Comparison of ENCODE assay signal across 8 mouse cellular contexts in the genomic region with DNA sequence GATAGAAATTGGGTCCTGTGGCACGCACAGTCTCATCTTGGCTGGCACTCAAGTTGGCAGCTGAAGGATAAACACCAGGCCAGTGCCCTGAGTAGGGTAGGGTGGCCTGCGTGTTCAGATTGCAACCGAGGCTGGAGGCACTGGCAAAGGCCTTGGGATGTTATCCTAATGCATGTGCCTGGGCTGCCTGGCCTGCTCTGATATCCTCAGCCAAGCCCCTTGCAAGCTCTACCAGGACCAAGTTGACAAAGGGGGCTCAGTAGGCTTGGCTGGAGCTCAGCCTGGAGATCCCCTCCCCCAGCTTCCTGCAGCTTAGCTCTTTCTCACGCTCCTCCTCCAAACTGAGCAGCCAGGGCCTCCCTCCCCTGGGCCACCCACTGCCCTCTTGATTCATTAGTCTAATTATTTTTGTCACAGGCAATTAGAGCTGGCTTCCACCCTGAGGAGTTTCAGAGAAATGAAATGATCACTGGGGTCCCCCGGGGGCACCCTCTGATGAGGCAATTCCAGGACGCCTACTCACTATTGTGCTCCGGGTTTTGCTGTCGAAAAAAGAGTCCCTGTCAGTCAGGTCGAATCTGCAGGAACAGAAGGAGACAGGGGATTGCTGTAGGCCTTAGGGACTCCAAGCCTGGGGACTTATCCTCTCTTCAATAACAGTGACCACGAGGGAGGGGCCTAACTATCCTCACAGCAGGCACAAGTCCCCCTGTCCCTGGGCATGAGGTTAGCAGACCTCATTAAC.
DNase-seq lines count a peak whose midpoint lies in the region; ATAC-seq lines count a peak whose summit lies in the region.

No protein-coding gene starts in this region.

- peak; percentile 95 for ATAC-seq in forebrain, embryonic 16.5 days
- ATAC-seq in hindbrain, embryonic 12.5 days (ENCODE audit: low FRiP score), result peak; percentile 93
- peak; percentile 83 for ATAC-seq in lung, embryonic 15.5 days (ENCODE audit: borderline replicate concordance, extremely low read depth, low FRiP score, low TSS enrichment)

- H3K4me2 ChIP-seq in forebrain, embryonic 16.5 days (ENCODE audit: low read length), result no peak overlapping the region; the same call in 1 of the 2 replicates
- 0 out of 2 replicates have a peak overlapping the region, but pooled peaks have one; percentile 6 for H3K4me2 ChIP-seq in hindbrain, embryonic 12.5 days (replicated peaks)
- H3K4me2 ChIP-seq in lung, embryonic 15.5 days, result no peak overlapping the region

- H3K36me3 ChIP-seq in forebrain, embryonic 16.5 days (ENCODE audit: control insufficient read depth, insufficient read depth), result no peaks in the 10 kb centered on the region
- no peaks in the 10 kb centered on the region for H3K36me3 ChIP-seq in hindbrain, embryonic 12.5 days
- H3K36me3 ChIP-seq in lung, embryonic 15.5 days, result 0 out of 2 replicates have a peak, but pooled peaks cover 10% of the 10 kb centered on the region

- peak overlapping the region; percentile 33; the same call in 1 of the 2 replicates for H3K27ac ChIP-seq in forebrain, embryonic 16.5 days (ENCODE audit: low read length)
- peak overlapping the region; percentile 88 for H3K27ac ChIP-seq in hindbrain, embryonic 12.5 days
- peak overlapping the region; percentile 74 for H3K27ac ChIP-seq in lung, embryonic 15.5 days

- WGBS in forebrain, embryonic 16.5 days, result 2% methylated on average over 10 of the region's 10 CpGs
- 10% methylated on average over 10 of the region's 10 CpGs for WGBS in hindbrain, embryonic 12.5 days
- WGBS in lung, embryonic 15.5 days, result 24% methylated on average over 10 of the region's 10 CpGs

- no peaks in the 10 kb centered on the region for H3K9me3 ChIP-seq in forebrain, embryonic 16.5 days (ENCODE audit: control insufficient read depth, low read length)
- no peaks in the 10 kb centered on the region for H3K9me3 ChIP-seq in hindbrain, embryonic 12.5 days (replicated peaks)
- H3K9me3 ChIP-seq in lung, embryonic 15.5 days, result no peaks in the 10 kb centered on the region

- H3K4me3 ChIP-seq in forebrain, embryonic 16.5 days (replicated peaks; ENCODE audit: low read length), result no peak overlapping the region
- no peak overlapping the region for H3K4me3 ChIP-seq in hindbrain, embryonic 12.5 days
- no peak overlapping the region for H3K4me3 ChIP-seq in lung, embryonic 15.5 days

- DNase-seq in urinary bladder, postnatal 14 days (ENCODE audit: low spot score), result peak; percentile 52
- DNase-seq in urinary bladder, adult 18-20 months (ENCODE audit: low spot score in 2 of 2), result no peak
- DNase-seq in layer of hippocampus, adult 8-10 months (ENCODE audit: low spot score in 2 of 2), result peak; percentile 66 to 77
- peak; percentile 98 for DNase-seq in retina, postnatal 1 day
- no peak for DNase-seq in thymus, adult 18-20 months

- no peak overlapping the region for H3K9ac ChIP-seq in forebrain, embryonic 16.5 days (replicated peaks; ENCODE audit: low read depth, low read length)
- 0 out of 2 replicates have a peak overlapping the region, but pooled peaks have one; percentile 39 for H3K9ac ChIP-seq in hindbrain, embryonic 12.5 days
- no peak overlapping the region; the same call in 1 of the 2 replicates for H3K9ac ChIP-seq in lung, embryonic 15.5 days

- peaks cover 11% of the 10 kb centered on the region for H3K4me1 ChIP-seq in forebrain, embryonic 16.5 days (replicated peaks; ENCODE audit: control insufficient read depth, insufficient read depth, low read length)
- H3K4me1 ChIP-seq in hindbrain, embryonic 12.5 days, result peaks cover 30% of the 10 kb centered on the region
- H3K4me1 ChIP-seq in lung, embryonic 15.5 days, result peaks cover 30% of the 10 kb centered on the region

- H3K27me3 ChIP-seq in forebrain, embryonic 16.5 days (replicated peaks; ENCODE audit: control insufficient read depth, insufficient read depth, low read length), result peaks cover 5% of the 10 kb centered on the region; the same call in 1 of the 2 replicates
- peaks cover 14% of the 10 kb centered on the region for H3K27me3 ChIP-seq in hindbrain, embryonic 12.5 days
- H3K27me3 ChIP-seq in lung, embryonic 15.5 days, result no peaks in the 10 kb centered on the region

Comparison
In these comparisons a context has a peak if more than half of its experiments do, and no peak if none do; other contexts are left out.
1. DNase-seq: peak in urinary bladder, postnatal 14 days (single experiment), layer of hippocampus, adult 8-10 months (2 of 2) and retina, postnatal 1 day (single experiment); none in urinary bladder, adult 18-20 months (0 of 2) and thymus, adult 18-20 months (0 of 2).
2. H3K27ac ChIP-seq: peak in every context shown above with its lines; median percentile 88 in hindbrain, embryonic 12.5 days; 74 in lung, embryonic 15.5 days; 33 in forebrain, embryonic 16.5 days.
3. Peak in every context shown above with its lines, with median percentiles within 50 percentile points of each other: ATAC-seq.